Mouse (Mus musculus) fat pad, adult 2 months (tissue): ENCODE results near the gene Zfp775.

ENCODE experiments used
- DNase-seq: peaks from one replicate; pipeline ENCODE4 v3.0.0-alpha.2; 2011; ENCODE audit warnings: low read depth, low spot score; ENCODE audit errors: extremely low read depth

Zfp775 gene

GRCm38 (mm10) chr6:48628377-48628776 lies 26.5 kb downstream of the Zfp775 start:
- DNase-seq, result no peak

GRCm38 (mm10) chr6:48628808-48629660 lies 27.2 kb downstream of the Zfp775 start:
- no peak for DNase-seq

- no peak for DNase-seq
These were observed 27.8 kb downstream of the Zfp775 start for GRCm38 (mm10) chr6:48629661-48630034.

- DNase-seq, result no peak
These were observed 29.0 kb downstream of the Zfp775 start for GRCm38 (mm10) chr6:48630831-48631230.

GRCm38 (mm10) chr6:48635105-48635504 lies 33.2 kb downstream of the Zfp775 start:
- DNase-seq, result no peak

DNA sequence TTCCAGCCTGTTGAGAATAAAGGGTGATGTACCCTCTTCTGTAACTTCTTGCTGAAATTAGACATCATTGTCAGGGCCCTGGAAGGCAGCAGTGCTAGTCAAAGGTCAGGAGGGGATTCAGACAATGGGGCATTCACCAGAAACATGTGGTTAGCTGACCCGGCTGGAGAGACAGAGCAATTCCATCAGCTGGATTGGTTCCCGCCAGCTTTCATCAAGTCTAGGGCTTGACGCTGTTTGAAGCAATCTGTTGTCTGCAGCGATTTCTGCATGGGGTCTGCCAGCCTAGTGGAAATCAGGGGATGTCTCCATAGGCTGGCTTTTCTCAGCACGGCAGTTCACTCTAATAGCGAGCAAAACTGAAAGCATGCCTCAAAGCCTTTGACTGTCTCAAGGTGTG lies 34.7 kb downstream of the Zfp775 start:
- no peak for DNase-seq

DNA sequence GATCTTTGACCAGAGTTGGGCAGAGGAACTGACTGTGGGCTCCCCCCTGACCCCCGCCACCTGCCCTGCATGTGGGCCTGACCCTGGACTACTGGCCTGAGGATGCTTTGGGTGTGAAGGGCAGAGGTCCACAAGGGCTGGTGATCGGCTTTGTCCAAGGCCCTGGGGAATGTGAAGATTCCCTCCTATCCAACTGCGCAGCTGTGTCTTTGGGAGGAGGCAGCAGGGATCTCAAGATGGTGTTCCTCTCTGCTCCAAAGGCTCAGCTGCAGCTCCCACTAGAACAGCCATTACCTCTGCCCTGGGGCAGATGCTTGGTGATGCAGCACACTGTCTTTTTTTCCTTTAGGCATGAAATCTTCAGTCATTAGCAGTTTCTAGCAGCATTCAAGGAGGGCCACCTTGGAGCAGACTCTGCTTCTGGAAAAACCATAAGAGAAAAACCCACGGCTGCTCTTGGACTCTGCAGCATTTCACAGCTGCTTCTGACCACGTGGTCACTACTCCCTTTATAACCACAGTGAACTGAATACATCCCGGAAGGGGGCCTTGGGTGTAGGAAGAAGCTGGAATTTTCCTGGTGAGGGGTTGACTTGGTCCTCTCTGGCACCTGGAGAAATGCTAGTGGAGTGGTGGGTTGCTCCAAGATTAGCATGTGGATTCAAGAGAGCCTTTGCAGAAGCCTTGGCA lies 36.1 kb downstream of the Zfp775 start:
- DNase-seq, result no peak

- no peak for DNase-seq
These were observed 36.7 kb downstream of the Zfp775 start for GRCm38 (mm10) chr6:48638553-48638952.

DNA sequence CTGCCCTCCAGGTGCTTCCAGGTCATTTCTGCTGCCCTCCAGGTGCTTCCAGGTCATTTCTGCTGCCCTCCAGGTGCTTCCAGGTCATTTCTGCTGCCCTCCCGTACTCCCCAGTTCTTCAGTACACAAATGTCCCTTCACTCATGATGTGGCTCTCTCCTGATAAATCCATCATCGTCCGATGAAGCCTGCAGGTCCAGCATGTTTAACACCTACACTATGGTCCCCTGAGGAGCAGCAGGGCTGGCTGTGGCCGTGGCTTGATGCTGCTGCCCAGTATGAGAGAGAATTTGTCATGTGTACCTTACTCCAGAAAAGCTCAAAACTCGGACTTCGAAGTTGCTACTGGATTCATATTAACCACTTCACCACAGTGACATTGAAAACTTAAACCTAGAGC lies 39.5 kb downstream of the Zfp775 start:
- DNase-seq, result no peak

DNA sequence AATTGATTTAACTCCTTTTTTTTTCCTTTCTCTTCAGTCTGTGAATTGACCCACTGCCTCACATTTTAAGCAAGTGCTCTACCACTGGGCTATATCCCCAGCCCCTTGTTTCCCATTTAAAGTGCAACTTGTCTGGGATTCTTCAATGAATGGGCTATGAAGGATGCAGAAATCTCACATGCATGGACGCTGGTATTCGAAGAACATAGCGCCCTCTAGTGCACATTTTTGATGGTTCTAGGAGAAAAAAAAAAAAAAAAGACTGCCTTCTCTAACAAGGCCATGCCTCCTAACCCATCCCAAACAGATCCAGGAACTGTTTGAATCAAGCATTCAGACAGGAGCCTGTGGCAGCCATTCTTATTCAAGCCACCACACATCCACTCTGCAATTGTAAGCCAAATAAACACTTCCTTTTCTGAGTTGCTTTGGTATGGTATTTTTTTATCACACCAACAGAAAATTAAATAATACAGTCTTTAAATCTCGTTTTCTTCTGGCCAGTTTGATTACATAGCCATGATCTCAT lies 41.0 kb downstream of the Zfp775 start:
- DNase-seq, result no peak

GRCm38 (mm10) chr6:48645660-48646308 lies 43.9 kb downstream of the Zfp775 start:
- DNase-seq, result no peak

DNA sequence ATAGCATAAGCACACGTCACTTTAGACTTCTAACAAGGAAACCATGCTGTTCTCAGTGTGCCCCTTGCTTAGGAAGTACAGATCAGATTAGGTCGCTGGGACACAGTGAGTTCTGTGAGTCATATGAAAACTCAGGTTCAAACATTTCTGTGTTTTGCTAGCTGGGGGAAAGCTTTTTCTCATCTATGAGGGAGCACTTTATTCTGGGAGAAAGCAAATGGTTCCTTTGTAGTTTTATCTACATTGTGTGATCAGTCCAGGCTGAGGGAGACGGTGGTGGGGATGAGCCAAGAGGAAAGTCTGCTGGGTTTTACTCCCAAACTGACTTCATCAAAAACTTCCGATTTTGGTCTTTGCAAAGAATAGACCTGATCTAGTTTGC lies 44.4 kb downstream of the Zfp775 start:
- no peak for DNase-seq

DNA sequence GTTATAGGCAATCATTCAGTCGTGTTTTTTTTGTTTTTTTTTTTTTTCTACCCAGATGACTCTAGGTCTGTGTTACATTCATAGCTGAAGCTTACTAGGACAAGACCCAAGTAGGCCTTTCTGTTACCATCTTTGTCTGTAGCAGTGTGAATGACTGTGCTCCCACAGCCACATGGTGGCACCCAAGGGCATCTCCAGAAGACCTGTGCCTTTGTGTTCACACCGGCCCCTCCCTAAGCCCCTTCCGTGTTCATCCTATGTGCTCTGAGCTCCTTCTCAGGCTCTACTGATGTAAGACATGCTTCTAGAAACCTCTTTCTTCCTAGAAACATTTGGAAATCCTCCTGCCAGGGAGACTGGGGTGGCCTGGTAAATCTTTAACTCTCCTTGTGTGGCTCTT lies 45.1 kb downstream of the Zfp775 start, which contains the start of gene Gimap8:
Gimap8 (plus strand) TSS at position 240 of the 400 bp plus-strand sequence.
- DNase-seq, result no peak

GRCm38 (mm10) chr6:48647611-48648010 lies 45.7 kb downstream of the Zfp775 start:
- no peak for DNase-seq

DNA sequence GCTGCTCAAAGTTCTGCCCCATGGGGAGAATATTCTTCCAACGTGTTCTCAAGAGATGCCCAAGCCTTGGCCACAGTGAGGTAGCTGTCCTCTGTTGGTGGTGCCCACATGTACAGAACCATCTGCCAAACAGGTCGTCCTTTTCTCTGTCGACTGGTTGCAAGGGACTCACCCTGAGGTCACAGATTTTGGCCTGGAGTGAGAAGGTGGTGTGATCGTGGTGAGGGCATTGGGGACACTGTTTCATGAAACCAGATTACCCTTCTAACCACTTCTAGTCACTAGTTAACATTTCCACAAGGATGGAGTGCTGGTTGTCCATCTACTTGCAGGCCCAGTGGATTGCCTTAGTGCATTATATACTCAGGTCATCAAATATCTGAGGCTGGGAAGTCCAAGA lies 46.9 kb downstream of the Zfp775 start:
- no peak for DNase-seq

DNA sequence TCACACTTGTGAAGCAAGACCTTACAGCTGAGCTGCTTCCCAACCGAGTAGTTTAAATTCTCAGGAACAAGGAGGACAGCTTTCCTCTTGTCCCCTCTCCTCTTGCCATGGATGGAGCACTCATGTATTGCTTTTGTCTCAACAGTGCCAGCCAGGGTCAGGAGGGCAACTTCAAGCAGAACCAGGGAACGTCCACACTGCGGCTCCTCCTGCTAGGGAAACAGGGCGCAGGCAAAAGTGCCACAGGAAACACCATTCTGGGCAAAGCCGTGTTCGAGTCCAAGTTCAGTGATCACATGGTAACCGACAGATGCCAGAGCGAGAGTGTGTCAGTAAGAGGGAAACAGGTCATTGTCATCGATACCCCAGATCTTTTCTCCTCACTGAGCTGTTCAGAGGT lies 48.2 kb downstream of the Zfp775 start:
- no peak for DNase-seq

DNA sequence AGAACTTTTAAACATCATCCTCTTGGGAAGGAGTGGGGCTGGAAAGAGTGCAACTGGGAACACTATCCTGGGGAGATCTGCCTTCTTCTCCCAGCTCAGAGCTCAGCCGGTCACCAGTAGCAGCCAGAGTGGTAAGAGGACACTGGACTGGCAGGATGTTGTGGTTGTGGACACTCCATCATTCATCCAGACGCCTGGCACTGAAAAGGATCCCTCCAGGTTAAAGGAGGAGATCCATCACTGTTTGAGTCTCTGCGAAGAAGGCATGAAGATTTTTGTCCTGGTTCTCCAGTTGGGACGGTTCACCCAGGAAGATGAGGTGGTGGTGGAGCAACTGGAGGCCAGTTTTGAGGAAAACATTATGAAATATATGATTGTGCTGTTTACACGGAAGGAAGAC lies 56.9 kb downstream of the Zfp775 start:
- no peak for DNase-seq

DNA sequence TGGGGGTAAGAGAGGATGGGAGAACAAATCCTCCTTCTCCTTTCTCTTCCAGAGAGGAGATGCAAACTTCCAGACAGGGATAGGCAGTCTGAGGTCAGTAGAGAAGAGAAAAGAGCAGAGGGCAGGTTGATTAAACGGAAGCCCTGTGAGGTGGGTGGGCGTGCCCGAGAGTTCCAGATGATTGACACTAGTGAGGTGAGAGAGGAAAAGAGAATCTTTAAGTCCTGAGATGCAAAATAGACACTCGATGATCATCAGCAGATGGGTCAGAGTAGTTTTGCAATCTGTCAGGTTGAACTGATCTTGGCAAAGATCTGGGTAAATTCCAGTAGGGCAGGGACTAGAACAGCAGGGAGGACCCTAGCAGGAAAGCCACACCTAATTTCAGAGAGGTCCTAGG lies 62.9 kb downstream of the Zfp775 start:
- no peak for DNase-seq

- DNase-seq, result no peak
These were observed 63.6 kb downstream of the Zfp775 start for GRCm38 (mm10) chr6:48665471-48665870.

- DNase-seq, result no peak
These were observed 64.3 kb downstream of the Zfp775 start for GRCm38 (mm10) chr6:48666159-48666586.

GRCm38 (mm10) chr6:48668022-48668421 lies 66.2 kb downstream of the Zfp775 start:
- no peak for DNase-seq
